Mouse (Mus musculus): ENCODE measurements at regions not wholly inside any gene's neighbourhood (a gene's known extent, or its start where the extent isn't known, plus 50 kb on each side); places are given as distances from the start of the nearest gene placed in this dataset.

DNA sequence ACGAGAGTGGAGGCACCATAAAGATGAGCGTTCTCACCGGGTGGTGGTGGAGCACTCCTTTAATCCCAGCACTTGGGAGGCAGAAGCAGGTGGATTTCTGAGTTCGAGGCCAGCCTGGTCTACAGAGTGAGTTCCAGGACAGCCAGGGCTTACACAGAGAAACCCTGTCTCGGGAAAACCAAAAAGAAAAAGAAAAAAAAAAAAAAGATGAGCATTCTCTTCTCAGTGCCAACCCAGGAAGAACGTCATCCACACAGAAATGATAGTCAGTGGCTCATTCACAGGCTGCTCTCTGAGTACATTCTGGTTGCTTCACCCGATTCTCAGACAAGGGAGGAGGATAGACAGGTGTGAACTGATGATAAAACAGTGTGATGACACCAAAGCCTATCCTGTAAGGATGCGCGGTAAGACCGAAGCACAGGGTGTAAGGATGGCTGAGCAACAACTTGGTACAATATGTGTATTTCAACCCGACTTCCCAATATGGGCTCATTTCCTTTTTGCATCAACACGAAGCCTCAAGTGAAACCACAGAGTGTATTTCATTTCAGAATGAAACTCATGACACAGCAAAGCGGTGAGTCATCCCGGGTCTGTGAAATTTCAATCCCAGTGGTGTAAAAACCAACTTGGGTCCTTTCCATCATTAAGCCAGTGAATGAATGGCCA, 84.5 kb downstream of the Nfkbiz start:
- no peak for TF ChIP-seq POLR2A (IDR thresholded peaks at IDR 0.05; ENCODE audit: extremely low read depth, insufficient read depth, low read length)
- TF ChIP-seq CTCF (IDR thresholded peaks at IDR 0.05; ENCODE audit: low read depth, low read length), result no peak
